Mouse (Mus musculus): ENCODE results near the gene Shisa5.

Gene Shisa5

DNA sequence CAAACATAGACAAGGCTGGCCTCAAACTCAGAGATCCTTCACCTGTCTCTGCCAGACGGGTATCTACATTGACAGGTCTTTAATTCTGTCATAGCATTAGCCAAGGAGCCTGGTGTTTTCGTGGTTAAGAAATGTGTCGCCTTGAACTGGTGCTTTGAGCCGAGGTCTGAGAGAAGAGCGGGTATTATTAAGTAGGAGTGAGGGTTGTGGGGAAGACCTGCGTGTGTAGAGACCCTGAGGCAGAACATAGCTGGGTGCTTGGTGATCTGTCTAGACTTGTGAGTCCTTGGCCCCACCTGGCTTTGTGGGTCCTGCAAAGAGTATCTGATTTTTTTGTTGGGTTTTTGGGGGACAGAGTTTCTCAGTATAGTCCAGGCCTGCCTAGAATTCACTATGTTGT, 15.5 kb downstream of the Shisa5 start:
- DNase-seq (ENCODE audit: low read depth, low spot score): no peak

DNA sequence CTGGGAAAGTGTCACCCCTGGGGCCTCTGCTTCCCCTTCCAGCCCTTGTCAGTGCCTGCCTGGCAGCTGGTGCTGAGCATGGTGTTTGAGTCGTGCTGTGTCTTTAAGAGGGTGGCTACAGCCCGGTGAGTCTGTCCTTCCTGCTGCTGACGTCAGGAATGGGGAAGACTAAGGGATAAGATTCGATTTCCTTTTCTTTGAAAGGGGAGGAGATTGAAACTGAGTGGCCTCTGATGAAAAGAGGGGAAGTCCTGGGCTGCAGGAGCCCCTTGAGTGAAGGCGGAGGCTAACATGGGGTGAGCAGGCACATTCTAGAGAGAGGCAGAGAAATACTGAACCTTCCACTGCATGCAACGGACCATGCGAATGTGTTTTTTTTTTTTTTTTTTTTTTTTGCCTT, 16.3 kb downstream of the Shisa5 start:
- DNase-seq (ENCODE audit: low read depth, low spot score): peak; percentile 55

DNA sequence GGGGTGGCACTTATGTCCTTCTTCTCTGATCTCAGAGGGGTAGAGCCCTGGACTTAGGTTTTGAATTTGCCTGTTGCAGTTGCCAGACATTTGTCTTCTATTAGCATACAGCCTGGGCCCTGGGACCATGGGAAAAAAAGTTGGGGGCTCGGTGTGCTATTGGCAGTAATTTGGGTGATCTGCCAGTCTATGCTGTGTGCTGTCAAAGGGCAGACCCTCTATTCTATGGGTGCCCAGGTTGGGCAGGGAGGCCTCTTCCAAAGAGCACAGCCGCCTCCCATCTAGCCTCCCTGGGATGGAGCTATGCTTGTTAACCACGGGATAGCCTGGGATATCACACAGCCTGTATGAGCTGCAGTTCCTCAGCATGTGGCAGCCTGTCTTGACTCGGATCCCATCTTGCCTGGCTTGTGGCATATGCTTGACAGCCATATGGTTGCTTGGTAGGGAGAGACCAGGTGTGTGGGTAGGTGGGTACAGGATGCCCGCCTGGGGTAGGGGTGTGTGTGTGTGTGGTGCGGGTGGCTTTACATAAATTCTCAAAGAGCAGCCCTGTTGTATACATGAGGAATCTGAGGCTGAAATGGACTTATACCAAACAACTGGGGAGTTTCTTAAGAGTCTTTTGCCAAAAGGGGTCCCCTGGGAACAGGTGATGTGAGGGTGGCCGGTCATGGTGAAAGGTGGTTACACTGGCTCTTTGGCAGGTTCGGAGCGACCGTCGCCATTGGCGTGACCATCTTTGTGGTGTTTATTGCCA, 17.1 kb downstream of the Shisa5 start:
- DNase-seq (ENCODE audit: low read depth, low spot score): no peak

DNA sequence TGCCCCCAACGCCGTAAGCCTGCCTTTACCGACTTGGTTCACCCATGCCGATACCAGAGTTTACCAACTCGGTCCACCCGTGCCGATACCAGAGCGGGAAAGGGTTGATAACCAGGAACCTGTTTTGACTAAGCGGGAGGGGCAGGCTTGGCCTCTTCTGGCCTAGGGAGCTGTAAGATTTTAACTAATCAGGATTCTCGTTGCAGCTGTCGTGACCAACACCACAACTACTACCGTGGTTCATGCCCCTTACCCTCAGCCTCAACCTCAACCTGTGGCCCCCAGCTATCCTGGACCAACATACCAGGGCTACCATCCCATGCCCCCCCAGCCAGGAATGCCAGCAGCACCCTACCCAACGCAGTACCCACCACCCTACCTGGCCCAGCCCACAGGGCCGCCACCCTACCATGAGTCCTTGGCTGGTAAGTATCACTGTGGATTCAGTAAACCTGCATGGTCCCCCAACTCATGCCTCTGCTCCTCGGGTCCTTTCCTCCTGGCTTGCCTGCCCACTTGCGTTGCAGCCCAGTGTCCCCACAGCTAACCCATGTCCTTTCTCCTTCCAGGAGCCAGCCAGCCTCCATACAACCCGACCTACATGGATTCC, 17.8 kb downstream of the Shisa5 start:
- no peak for DNase-seq (ENCODE audit: low read depth, low spot score)

DNA sequence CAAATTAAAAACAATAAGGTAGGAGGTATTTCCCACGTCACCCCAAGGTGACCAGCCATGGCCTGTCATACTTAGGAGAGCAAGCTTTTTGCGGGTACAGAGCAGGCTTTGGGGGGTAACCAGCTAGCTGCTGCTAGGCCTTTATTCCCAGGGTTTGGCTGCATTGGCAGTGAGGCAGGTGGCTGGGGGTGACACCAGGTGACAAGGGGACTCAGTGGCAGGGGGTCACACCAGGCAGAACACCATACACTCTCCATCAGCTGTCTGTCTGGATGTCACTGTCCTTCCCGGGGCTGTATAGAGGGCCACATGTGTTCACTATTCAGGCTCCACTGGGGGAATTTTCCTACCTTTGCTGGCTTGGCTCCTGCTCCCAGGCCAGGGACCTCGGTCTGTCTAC, 18.6 kb downstream of the Shisa5 start:
- no peak for DNase-seq (ENCODE audit: low read depth, low spot score)

DNA sequence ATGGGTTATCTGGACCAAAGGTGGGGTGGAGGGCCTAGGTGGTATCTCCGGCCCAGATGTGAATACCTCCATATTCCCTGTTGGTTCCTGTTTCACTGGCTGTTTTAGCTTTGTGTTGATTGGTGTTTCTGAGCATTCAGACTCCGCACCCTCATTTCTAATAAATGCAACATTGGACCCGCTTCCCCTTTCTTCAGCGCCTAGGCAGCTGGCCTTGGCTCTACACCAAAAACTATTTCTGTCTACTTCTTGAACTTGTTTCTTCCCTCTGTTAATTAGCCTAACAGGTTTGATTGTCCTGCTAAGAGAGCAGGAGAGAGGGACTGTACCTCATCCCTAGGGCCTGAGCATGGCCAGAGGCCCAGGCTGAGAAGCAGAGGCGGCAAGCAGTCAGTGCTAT, 19.2 kb downstream of the Shisa5 start:
- DNase-seq (ENCODE audit: low read depth, low spot score): no peak

DNA sequence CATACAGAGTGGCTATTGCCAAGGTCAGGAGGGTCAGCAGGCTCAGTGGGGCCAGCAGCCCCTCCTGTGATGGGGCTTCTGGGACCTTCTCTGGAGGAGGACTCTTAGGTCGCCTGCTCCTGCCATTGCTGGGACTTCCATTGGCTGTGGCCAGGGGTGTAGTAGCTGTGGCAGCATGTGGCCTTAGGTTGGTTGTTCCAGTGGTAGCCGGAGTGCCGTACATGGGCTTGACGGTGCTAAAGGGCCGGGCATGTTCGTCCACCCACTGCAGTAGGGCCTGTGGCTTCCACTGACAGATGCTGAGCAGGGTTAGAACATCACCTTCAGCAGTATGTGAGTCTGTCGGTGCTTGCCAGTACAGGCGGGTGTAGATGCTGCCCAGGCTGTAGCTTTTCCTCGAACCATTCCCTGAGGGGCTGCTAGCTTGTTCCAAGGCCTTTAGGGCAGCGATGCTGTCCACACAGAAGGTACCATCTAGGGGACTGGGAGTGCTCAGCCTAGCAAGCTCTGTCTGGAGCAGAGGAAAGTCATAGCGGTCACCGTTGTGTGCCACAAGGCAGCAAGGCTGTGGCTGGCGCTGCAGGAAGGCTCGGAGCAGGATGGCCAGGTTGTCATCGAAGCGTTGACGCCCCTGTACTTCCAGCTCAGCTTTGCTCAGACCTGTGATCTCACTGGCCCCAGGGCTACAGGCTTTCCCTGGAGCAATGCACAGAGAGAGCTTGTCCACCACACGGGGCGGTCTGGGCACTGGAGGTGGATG, 19.8 kb downstream of the Shisa5 start:
- DNase-seq (ENCODE audit: low read depth, low spot score): no peak

DNA sequence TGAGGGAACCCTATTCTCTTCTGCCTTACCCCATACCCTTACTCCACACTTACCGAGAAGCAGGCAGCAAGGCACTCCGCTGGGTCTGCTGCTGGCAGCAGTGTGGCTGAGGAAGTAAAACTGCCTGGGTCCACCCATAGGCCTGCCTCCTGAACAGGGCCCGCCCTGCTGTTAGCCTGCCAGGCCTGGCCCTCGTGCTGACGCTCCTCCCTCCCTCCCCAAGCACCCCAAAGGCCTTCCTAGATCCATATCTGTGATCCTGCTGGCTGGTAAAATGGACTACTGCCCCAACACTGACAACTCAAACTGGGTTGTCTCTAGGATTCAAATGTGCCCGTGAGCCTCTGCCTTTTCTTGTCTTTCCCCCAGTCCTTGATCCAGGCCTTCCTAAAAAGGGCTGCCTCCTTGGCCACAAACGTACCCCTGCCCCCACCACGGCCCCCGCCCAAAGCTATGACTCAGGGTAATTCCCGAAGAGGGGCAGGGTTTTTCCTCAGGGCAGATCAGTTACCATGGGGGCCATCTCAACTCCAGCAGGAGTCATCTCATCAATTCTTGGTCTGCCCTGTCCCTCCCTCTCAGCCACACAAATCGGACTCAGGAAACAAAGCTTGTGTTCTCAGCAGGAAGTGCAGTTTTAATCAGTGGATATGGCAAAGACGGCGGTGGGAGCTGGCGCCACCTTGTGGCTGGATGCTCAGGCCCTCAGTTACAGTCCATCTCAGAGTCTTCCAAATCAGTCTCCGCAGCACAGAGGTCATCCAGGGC, 21.0 kb downstream of the Shisa5 start, which contains the start of gene Trex1:
Trex1 (minus strand) TSS at position 599 of the 768 bp plus-strand sequence.
- DNase-seq (ENCODE audit: low read depth, low spot score): peak; percentile 93

DNA sequence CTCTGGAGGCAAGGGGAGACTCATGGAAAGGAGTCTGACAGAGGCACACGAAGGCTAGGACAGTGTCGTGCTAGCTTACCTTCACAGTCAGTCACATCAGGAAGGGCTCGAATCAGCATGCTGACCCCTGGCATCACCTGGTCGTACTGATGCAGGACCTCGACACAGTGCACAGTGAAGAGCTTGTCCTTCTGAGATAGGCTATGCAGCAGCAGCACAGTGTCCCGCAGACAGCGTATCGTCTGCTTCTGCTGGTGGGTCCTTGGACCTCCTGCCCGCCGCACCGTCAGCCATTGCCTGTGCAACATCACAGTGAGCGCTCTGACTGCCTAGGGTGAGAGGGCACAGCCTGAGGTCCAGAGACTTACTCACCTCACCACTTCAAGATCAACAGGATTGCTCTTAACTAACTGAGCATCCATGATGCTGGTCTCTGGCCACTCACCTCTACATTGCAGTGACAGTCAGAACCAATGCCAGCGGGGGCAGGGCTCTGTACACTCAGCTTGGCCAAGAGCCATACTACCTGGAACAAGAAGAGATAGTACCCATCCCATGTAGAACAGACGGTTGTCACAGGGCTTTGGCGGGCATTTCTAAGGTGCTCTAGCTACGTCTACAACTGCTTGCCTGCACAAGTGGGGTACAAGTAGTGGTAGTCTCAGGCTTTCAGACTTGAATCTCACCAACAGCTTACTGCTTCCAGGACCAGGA, 22.0 kb downstream of the Shisa5 start:
- DNase-seq (ENCODE audit: low read depth, low spot score): no peak

DNA sequence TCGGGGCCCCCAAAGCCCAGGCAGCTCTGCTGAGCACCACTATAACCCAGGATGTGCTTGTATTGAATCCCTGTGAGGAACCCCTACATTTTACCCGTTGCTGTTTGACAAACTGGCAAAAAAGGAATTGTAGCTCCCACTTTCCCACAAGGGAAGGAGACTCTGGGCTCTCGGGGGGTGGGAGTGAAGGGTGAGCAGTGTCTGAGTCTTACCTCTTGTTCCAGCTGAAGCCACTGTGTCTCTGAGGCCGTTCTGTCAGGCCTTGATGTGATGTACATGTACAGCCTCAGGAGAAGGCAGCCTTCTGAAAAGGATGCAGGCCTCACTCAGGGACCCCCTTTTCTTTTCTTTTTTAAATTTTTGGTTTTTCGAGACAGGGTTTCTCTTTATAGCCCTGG, 22.5 kb downstream of the Shisa5 start:
- DNase-seq (ENCODE audit: low read depth, low spot score): no peak

DNA sequence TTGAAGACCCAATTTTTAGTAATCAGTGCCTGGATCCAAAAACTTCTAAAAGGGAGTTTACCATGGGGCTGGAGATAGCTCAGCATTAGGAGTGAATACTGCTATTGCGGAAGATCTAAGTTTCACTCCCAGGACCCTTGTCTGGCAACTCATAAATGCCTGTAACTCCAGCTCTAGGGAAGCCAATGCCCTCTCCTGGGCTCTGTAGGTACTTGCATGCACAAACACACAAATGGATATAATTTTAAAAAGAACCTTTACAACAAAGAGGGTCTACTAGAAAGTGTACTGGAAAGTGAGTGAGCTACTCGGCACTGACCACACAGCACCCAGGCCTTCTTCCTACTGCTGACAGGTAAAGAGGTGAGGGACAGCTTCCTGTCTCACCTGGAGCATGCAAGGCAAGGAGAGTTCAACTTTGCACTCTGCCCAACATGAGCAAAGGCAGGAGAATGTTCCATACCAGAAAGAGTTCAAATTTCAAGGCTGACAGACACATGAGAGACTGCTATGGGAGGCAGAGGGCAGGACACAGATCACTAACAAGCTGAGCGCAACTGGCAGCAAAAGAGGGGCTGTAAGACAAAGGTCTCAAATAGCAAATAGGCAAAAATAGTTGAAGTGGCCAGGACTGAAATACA, 29.9 kb downstream of the Shisa5 start:
- DNase-seq (ENCODE audit: low read depth, low spot score): no peak

DNA sequence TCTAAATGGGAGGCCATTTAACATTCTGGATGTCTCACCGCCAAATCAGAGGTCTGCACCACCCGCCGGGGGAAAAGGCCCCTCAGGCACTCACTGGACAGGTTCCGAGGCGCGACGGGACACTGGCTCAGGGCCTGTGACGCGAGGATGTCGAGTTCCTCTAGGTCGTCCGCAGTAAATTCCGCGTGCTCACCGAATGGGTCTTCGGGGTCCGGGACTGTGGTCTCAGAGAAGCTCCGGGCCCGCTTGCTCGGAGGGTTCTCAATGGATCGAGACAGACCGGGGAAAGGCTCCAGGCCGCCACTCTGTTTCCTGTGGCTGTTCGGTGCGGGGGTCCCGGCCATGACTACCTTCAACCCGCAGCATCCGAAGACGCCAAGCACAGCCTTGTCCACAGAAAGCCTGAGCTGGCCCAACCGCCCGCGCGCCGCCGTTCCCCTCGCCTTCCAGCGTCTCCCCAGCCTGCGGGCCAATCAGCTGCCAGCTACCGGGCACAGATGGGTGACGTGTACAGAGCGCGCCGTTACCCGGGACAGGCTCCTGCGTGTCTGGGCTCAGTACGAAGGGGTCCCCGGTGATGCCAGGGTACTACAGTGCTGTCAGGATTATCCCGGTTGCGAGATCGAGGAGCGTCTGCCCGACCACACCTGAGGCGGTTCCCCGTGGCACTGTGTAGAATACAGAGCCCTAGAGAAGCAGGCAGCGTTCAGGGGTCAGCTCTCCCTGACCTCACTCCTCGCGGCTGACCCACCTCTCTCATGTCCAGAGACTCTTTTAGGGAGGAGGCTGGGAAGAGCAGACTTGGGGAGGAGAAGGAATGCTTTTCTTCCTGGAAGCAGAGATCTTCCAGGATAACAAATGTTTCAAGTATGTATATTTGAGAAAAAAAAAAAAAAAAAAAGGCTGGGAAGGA, 35.6 kb downstream of the Shisa5 start, which contains the start of gene Atrip:
Atrip (minus strand) TSS at position 464 of the 913 bp plus-strand sequence.
- DNase-seq (ENCODE audit: low read depth, low spot score): peak; percentile 91

DNA sequence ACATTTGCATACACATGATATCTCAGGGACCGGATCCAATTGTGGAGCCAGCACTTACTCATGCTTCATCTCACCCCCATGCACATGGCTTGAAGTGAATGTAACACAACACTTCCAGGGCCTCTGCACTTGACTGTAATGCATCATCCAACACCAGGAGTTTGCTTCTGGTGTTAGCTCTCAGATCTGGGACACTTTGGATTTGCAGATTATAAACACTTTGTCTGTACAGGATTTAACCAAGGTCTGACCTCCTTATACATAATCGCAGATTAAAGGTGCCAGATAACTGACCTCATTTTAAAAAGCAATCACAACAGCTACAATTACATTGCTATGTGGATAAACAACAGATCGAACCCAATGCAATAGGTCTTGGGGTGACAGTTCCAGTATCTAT, 42.2 kb downstream of the Shisa5 start:
- no peak for DNase-seq (ENCODE audit: low read depth, low spot score)

DNA sequence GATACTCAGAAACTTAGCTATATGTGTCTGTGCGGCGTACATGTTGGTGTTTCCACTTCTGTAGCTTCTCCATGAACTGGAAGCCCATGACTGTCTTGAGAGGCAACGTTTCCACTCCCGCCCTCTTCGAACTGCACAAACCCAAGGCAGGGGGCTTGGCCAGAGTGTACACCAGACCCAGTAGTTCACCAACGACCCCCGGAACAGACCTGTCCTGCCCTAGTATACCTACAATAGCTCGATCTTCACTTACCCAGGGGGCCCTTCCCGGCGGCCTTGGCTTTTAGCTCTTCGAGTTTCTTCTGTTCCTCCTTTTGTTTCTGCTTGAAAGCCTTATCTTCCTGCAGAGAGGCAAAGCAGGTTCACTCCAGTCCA, 43.4 kb downstream of the Shisa5 start:
- DNase-seq (ENCODE audit: low read depth, low spot score): no peak

DNA sequence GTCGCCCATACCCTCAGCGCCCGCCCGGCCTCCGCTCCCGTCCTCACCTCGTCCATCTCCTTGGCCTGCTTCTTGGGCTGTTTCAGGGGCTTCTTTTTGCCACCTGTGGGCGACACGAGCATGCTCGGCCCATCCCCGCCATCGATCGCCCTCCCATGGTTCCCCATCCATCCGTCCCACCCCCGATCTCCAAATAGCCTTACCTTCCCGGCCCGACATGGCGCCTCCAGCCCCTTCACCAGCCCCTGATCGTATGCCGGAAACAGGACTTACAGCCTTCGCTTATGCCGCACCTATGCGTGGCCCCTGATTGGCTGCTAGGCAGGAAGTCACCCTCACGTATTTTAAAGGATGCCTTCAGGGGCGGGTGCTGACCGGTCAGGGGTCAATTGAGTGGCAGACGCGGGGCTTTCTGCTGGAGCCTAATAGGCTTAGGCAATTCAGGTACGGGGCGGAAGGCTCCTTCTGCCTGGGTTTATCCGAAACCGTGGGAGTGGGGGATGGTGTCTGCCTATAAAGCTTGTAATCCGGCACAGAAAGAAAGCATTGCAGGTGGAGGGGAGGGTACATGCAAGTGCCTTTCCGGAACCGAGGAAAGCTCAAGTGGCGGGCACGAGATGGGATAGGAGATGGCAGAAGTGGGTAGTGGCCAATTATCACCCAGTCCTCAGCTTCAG, 43.9 kb downstream of the Shisa5 start, which contains the start of the genes Ccdc51 and Tma7:
Ccdc51 (plus strand) TSS at position 370 of the 677 bp plus-strand sequence.
Tma7 (minus strand) TSS at position 464 of the 677 bp plus-strand sequence.
- peak; percentile 97 for DNase-seq (ENCODE audit: low read depth, low spot score)

DNA sequence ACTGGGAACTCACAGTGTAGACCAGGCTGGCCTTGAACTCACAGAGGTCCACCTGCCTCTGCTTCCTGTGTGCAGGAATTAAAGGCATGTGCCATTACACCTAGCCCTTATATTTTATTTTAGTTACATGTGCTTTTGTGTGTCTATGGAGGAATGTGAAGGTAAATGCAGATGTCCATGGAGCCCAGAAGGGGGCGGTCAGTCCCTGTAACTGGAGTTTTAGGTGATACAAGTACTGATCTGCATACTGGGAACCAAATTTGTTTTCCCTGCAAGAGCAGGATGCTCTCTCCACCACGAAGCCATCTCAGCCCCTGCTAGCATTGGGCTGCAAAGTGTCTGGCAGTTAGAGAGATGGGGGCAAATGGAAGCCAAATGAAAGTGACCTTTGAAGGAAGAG, 46.6 kb downstream of the Shisa5 start:
- peak; percentile 76 for DNase-seq (ENCODE audit: low read depth, low spot score)

DNA sequence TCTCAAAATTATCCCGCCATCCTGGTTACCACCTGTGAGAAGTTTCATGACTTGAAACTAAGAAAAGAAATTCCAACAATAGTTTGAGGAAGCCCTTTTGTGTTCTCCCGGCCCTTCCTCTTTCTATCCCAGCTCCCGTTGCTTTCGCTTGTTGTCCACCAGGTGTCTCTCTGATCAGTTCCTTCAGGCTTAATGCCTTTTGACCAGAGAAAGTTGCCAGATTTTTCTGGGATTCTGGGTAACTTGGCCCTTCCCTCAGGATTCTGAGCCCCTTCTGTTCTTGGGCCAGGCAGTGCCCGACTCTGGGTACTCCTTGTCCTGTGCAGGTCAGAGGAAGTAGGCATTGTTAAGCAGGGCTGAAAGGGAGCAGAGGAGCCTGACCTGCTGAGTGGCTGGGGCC, 49.6 kb downstream of the Shisa5 start:
- peak; percentile 77 for DNase-seq (ENCODE audit: low read depth, low spot score)

DNA sequence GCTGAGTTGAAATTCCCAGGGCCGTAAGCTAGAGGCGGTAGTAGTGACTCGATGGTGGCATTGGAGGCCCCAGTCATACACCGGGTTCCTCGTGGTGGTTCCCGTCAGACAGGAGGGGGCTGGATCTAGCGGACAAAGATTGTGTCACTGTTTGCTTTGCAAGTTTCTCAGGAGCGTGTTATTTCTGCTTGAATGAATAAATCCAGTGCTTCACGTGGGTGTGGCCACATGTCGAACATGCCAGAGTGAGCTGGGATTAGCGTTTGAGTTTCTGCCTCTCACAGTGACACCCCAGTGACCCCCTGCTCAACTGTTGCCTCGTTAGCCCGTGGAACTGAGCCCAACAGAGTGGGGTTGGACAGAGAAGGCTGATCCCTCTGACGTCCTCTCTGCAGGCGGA, 52.1 kb downstream of the Shisa5 start:
- no peak for DNase-seq (ENCODE audit: low read depth, low spot score)

DNA sequence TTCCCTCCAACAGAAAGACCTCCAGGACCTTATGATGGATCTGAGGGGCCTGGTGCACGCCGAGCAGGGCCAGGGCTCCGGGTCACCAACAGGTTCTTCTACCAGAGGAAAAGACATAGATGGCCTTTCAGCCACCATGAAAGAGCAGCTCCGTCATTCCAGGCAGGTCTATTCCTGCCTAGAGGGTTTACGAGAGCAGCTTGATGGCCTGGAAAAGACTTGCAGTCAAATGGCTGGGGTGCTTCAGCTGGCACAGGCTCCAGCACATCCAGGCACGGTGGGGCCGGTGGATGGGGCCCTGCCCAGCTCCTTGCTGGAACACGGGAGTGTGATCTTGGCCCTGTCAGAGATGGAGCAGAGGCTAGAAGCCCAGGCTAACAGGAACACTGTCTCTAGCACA, 53.4 kb downstream of the Shisa5 start:
- no peak for DNase-seq (ENCODE audit: low read depth, low spot score)

Data from ZHBTc4 (cell line).